Mouse (Mus musculus) lung, postnatal 10 days (tissue): ENCODE data around the gene Clk2.
"Not testable (repeated sequence)": the region's sequence is repeated elsewhere in the genome, so short reads cannot be mapped to it uniquely, and the experiment has no call there.

Source experiments
- DNase-seq: peaks from one replicate; pipeline ENCODE4 v3.0.0; 2021

The Clk2 gene

GRCm38 (mm10) chr3:89195979-89196877 is 31.6 kb downstream of the Clk2 start:
- peak; percentile 94 for DNase-seq

GRCm38 (mm10) chr3:89199839-89200238 is 35.2 kb downstream of the Clk2 start:
- DNase-seq: no peak

- DNase-seq: peak; percentile 90
Observed at GRCm38 (mm10) chr3:89202253-89203141, 37.9 kb downstream of the Clk2 start, which contains the start of gene Gba. Gba (plus strand) TSS chr3:89202928.

GRCm38 (mm10) chr3:89203142-89203514 is 38.5 kb downstream of the Clk2 start:
- no peak for DNase-seq

GRCm38 (mm10) chr3:89206079-89206478 is 41.5 kb downstream of the Clk2 start:
- DNase-seq: no peak

- DNase-seq: no peak
Observed at GRCm38 (mm10) chr3:89206695-89207094, 42.1 kb downstream of the Clk2 start.

GRCm38 (mm10) chr3:89208075-89208657 is 43.6 kb downstream of the Clk2 start:
- DNase-seq: no peak

- DNase-seq: no peak
Observed at GRCm38 (mm10) chr3:89208736-89209135, 44.1 kb downstream of the Clk2 start.

- DNase-seq: no peak
Observed at GRCm38 (mm10) chr3:89209731-89210130, 45.1 kb downstream of the Clk2 start.

- DNase-seq: no peak
Observed at GRCm38 (mm10) chr3:89210162-89210561, 45.6 kb downstream of the Clk2 start.

GRCm38 (mm10) chr3:89210731-89211130 is 46.1 kb downstream of the Clk2 start:
- DNase-seq: no peak

- DNase-seq: peak; percentile 97
Observed at GRCm38 (mm10) chr3:89213803-89214530, 49.4 kb downstream of the Clk2 start.

GRCm38 (mm10) chr3:89214681-89215411 is 50.3 kb downstream of the Clk2 start, which contains the start of gene Thbs3:
Thbs3 (plus strand) TSS chr3:89215180.
- peak; percentile 72 for DNase-seq

GRCm38 (mm10) chr3:89215853-89216252 is 51.3 kb downstream of the Clk2 start:
- peak; percentile 89 for DNase-seq

GRCm38 (mm10) chr3:89216407-89216806 is 51.8 kb downstream of the Clk2 start:
- DNase-seq: not testable (repeated sequence)

GRCm38 (mm10) chr3:89218271-89218670 is 53.7 kb downstream of the Clk2 start:
- peak; percentile 66 for DNase-seq

- DNase-seq: no peak
Observed at GRCm38 (mm10) chr3:89219546-89219945, 55.0 kb downstream of the Clk2 start.

GRCm38 (mm10) chr3:89221167-89221566 is 56.6 kb downstream of the Clk2 start:
- no peak for DNase-seq

GRCm38 (mm10) chr3:89224796-89225195 is 60.2 kb downstream of the Clk2 start:
- no peak for DNase-seq

GRCm38 (mm10) chr3:89225321-89225815 is 60.8 kb downstream of the Clk2 start:
- DNase-seq: no peak

- no peak for DNase-seq
Observed at GRCm38 (mm10) chr3:89225918-89226317, 61.3 kb downstream of the Clk2 start.
